Mouse (Mus musculus): ENCODE data around the gene Six4. TPM values are rescaled to one million over a fixed set of nuclear protein-coding genes. Genes with fewer than 3 reads are reported as not detected.
"Not testable (repeated sequence)": the region's sequence is repeated elsewhere in the genome, so short reads cannot be mapped to it uniquely, and the experiment has no call there.

The Six4 gene
- total and polyA plus RNA-seq, 2 experiments from 2014 or later, result 0.13 to 0.43 TPM

GRCm38 (mm10) chr12:73103713-73104112, 9.5 kb downstream of the Six4 start:
- H3K4me1 ChIP-seq (ENCODE audit: insufficient read depth), result no peaks in the 10 kb centered on the region
- H3K4me2 ChIP-seq (ENCODE audit: low read depth), result no peak overlapping the region
- TF ChIP-seq CTCF (IDR thresholded peaks at IDR 0.05; ENCODE audit: low read depth), result no peak
- no peak overlapping the region for H3K27ac ChIP-seq (ENCODE audit: low read depth, low read length)
- no peaks in the 10 kb centered on the region for H3K9me3 ChIP-seq (ENCODE audit: low read length)
- DNase-seq (no peak), ATAC-seq (no peak)
- no peaks in the 10 kb centered on the region for H3K36me3 ChIP-seq (ENCODE audit: insufficient read depth)
- 92% methylated on average over 12 of the region's 12 CpGs for WGBS
- no peak overlapping the region for H3K9ac ChIP-seq
- H3K4me3 ChIP-seq (ENCODE audit: low read depth, low read length), result no peak overlapping the region
- H3K27me3 ChIP-seq (ENCODE audit: insufficient read depth, low read length), result no peaks in the 10 kb centered on the region

- H3K27ac ChIP-seq (ENCODE audit: low read depth, low read length), result no peak overlapping the region
- ATAC-seq (no peak), DNase-seq (no peak)
- H3K9ac ChIP-seq, result no peak overlapping the region
- H3K27me3 ChIP-seq (ENCODE audit: insufficient read depth, low read length), result no peaks in the 10 kb centered on the region
- H3K4me3 ChIP-seq (ENCODE audit: low read depth, low read length), result no peak overlapping the region
- no peak for TF ChIP-seq CTCF (IDR thresholded peaks at IDR 0.05; ENCODE audit: low read depth)
- no peak overlapping the region for H3K4me2 ChIP-seq (ENCODE audit: low read depth)
- no peaks in the 10 kb centered on the region for H3K4me1 ChIP-seq (ENCODE audit: insufficient read depth)
- H3K36me3 ChIP-seq (ENCODE audit: insufficient read depth), result no peaks in the 10 kb centered on the region
- WGBS, result 91% methylated on average over 4 of the region's 4 CpGs
- H3K9me3 ChIP-seq (ENCODE audit: low read length), result no peaks in the 10 kb centered on the region
These were observed 14.7 kb downstream of the Six4 start for GRCm38 (mm10) chr12:73098593-73098992.

GRCm38 (mm10) chr12:73096177-73096576, 17.1 kb downstream of the Six4 start:
- H3K27ac ChIP-seq (ENCODE audit: low read depth, low read length); H3K27me3 ChIP-seq (ENCODE audit: insufficient read depth, low read length); ATAC-seq; H3K4me2 ChIP-seq (ENCODE audit: low read depth); H3K4me1 ChIP-seq (ENCODE audit: insufficient read depth); DNase-seq; H3K9me3 ChIP-seq (ENCODE audit: low read length); H3K9ac ChIP-seq; H3K4me3 ChIP-seq (ENCODE audit: low read depth, low read length); H3K36me3 ChIP-seq (ENCODE audit: insufficient read depth): not testable (repeated sequence)
- 91% methylated on average over 4 of the region's 5 CpGs for WGBS

- no peaks in the 10 kb centered on the region for H3K4me1 ChIP-seq (ENCODE audit: insufficient read depth)
- DNase-seq (no peak), ATAC-seq (no peak)
- no peak overlapping the region for H3K4me2 ChIP-seq (ENCODE audit: low read depth)
- no peak overlapping the region for H3K4me3 ChIP-seq (ENCODE audit: low read depth, low read length)
- no peak for TF ChIP-seq CTCF (IDR thresholded peaks at IDR 0.05; ENCODE audit: low read depth)
- no peak overlapping the region for H3K27ac ChIP-seq (ENCODE audit: low read depth, low read length)
- H3K9ac ChIP-seq, result no peak overlapping the region
- no peaks in the 10 kb centered on the region for H3K9me3 ChIP-seq (ENCODE audit: low read length)
- 49% methylated on average over 2 of the region's 2 CpGs for whole genome bisulfite sequencing
- H3K36me3 ChIP-seq (ENCODE audit: insufficient read depth), result no peaks in the 10 kb centered on the region
- H3K27me3 ChIP-seq (ENCODE audit: insufficient read depth, low read length), result no peaks in the 10 kb centered on the region
These were observed 18.7 kb downstream of the Six4 start for GRCm38 (mm10) chr12:73094605-73095004.

GRCm38 (mm10) chr12:73094189-73094588, 19.1 kb downstream of the Six4 start:
- Histone ChIP-seq H3K27me3 (ENCODE audit: insufficient read depth, low read length) (no peaks in the 10 kb centered on the region), H3K4me3 (ENCODE audit: low read depth, low read length) (no peak overlapping the region), H3K36me3 (ENCODE audit: insufficient read depth) (no peaks in the 10 kb centered on the region), H3K9ac (no peak overlapping the region), H3K4me2 (ENCODE audit: low read depth) (no peak overlapping the region), H3K27ac (ENCODE audit: low read depth, low read length) (no peak overlapping the region), H3K9me3 (ENCODE audit: low read length) (no peaks in the 10 kb centered on the region), H3K4me1 (ENCODE audit: insufficient read depth) (no peaks in the 10 kb centered on the region)
- 83% methylated on average over 2 of the region's 2 CpGs for WGBS
- TF ChIP-seq CTCF (IDR thresholded peaks at IDR 0.05; ENCODE audit: low read depth), result no peak
- DNase-seq, result no peak
- ATAC-seq, result no peak

GRCm38 (mm10) chr12:73090672-73091335, 22.5 kb downstream of the Six4 start:
- Histone ChIP-seq H3K4me2 (ENCODE audit: low read depth) (no peak overlapping the region), H3K27me3 (ENCODE audit: insufficient read depth, low read length) (no peaks in the 10 kb centered on the region), H3K36me3 (ENCODE audit: insufficient read depth) (no peaks in the 10 kb centered on the region), H3K4me3 (ENCODE audit: low read depth, low read length) (no peak overlapping the region), H3K4me1 (ENCODE audit: insufficient read depth) (no peaks in the 10 kb centered on the region), H3K27ac (ENCODE audit: low read depth, low read length) (no peak overlapping the region), H3K9me3 (ENCODE audit: low read length) (no peaks in the 10 kb centered on the region), H3K9ac (no peak overlapping the region)
- TF ChIP-seq CTCF (IDR thresholded peaks at IDR 0.05; ENCODE audit: low read depth), result no peak
- ATAC-seq, result no peak
- DNase-seq, result no peak
- 76% methylated on average over 7 of the region's 7 CpGs for WGBS

GRCm38 (mm10) chr12:73088911-73089310, 24.3 kb downstream of the Six4 start:
- H3K27me3 ChIP-seq (ENCODE audit: insufficient read depth, low read length), result no peaks in the 10 kb centered on the region
- H3K9me3 ChIP-seq (ENCODE audit: low read length), result no peaks in the 10 kb centered on the region
- H3K4me2 ChIP-seq (ENCODE audit: low read depth), result no peak overlapping the region
- TF ChIP-seq CTCF (IDR thresholded peaks at IDR 0.05; ENCODE audit: low read depth), result no peak
- H3K4me3 ChIP-seq (ENCODE audit: low read depth, low read length), result no peak overlapping the region
- H3K4me1 ChIP-seq (ENCODE audit: insufficient read depth), result no peaks in the 10 kb centered on the region
- no peak for DNase-seq
- no peak for ATAC-seq
- H3K9ac ChIP-seq, result no peak overlapping the region
- no peak overlapping the region for H3K27ac ChIP-seq (ENCODE audit: low read depth, low read length)
- no peaks in the 10 kb centered on the region for H3K36me3 ChIP-seq (ENCODE audit: insufficient read depth)
- WGBS, result 77% methylated on average over 5 of the region's 5 CpGs

All from forebrain, postnatal 0 days (tissue).